Mouse (Mus musculus) erythroblast, embryonic 14.5 days (primary cell): Measurements from ENCODE around the gene Tcf20. TPM values are rescaled to one million over a fixed set of nuclear protein-coding genes. Genes with fewer than 3 reads are reported as not detected.

Experiments used
- H3K27me3 ChIP-seq: 2 replicates; pipeline ENCODE4 v1.6.1; 2012; ENCODE audit warnings: inconsistent platforms; ENCODE audit not compliant: control insufficient read depth
- H3K36me3 ChIP-seq: 2 replicates; pipeline ENCODE4 v1.6.1; 2012; ENCODE audit warnings: mild to moderate bottlenecking, inconsistent platforms; ENCODE audit not compliant: control insufficient read depth
- H3K4me1 ChIP-seq: 2 replicates; pipeline ENCODE4 v1.6.1; 2012; ENCODE audit warnings: inconsistent platforms; ENCODE audit not compliant: control insufficient read depth
- H3K4me3 ChIP-seq: replicated peaks from 2 replicates; pipeline ENCODE3; 2012; ENCODE audit warnings: moderate library complexity, mild to moderate bottlenecking, inconsistent platforms
- H3K9me3 ChIP-seq: 2 replicates; pipeline ENCODE4 v1.6.1; 2012; ENCODE audit warnings: low read length, inconsistent platforms, mixed read lengths; ENCODE audit not compliant: control insufficient read depth
- GATA1 ChIP-seq: IDR thresholded peaks from 2 replicates; pipeline ENCODE4 v1.6.1; 2012; ENCODE audit warnings: low read length, inconsistent platforms, mixed read lengths
- TAL1 ChIP-seq: IDR thresholded peaks from 3 replicates; pipeline ENCODE4 v1.6.1; 2012; ENCODE audit warnings: low read length, inconsistent platforms, mixed read lengths
- polyA plus RNA-seq: library from polyadenylated mRNA; stranded (reverse); fragments of >175 nt; gene quantifications from 2 replicates; pipeline ENCODE4 v1.2.3, GENCODE M21; 2012

Tcf20 gene
- polyA plus RNA-seq, 1 experiment = 0.95 TPM

GRCm38 (mm10) chr15:82902521-82902920, 85.2 kb downstream of the Tcf20 start:
- Histone ChIP-seq H3K36me3 (no peaks in the 10 kb centered on the region), H3K9me3 (no peaks in the 10 kb centered on the region), H3K4me3 (no peak overlapping the region), H3K27me3 (no peaks in the 10 kb centered on the region; the same call in 1 of the 2 replicates), H3K4me1 (peaks cover 24% of the 10 kb centered on the region)
- TF ChIP-seq TAL1 (no peak), GATA1 (no peak)

DNA sequence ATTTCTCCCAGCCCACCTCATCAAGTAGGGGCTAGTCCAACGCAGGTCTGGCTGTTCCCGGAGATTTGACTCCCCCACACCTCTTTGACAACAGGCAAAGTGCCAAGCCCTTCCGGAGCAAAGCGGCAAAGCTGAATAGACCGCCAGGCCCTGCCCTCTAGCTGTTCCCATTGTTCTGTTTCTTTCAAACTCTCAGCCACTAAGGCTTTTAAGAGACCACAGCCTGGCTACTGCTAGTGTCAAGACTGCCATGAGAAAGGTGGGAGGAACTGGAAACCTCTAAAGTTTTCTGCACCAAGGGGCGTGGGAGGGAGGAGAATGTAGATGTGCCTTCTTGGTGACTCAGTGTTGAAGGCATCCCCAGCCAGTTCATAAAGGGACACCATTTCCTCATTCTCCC, 86.4 kb downstream of the Tcf20 start:
- Histone ChIP-seq H3K4me1 (peaks cover 33% of the 10 kb centered on the region), H3K36me3 (no peaks in the 10 kb centered on the region), H3K27me3 (no peaks in the 10 kb centered on the region), H3K4me3 (no peak overlapping the region), H3K9me3 (no peaks in the 10 kb centered on the region)
- TF ChIP-seq TAL1 (no peak), GATA1 (no peak)

DNA sequence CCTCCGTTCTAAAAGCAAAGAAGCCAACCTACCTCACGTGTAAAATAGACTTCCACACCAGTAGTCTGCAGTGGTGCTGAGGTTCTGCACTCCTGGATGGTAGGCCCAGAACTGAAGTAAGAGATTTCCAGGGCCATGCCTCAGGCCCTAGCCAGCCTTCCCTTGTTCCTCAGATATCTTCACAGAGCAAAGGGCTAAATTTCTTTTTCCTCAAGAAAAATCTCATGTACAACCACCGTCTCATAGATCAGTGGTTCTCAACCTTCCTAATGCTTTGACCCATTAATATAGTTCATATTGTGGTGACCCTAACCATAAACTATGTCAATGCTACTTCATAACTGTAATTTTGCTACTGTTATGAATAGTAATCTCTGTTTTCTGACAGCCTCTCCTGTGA, 87.3 kb downstream of the Tcf20 start:
- H3K27me3 ChIP-seq = no peaks in the 10 kb centered on the region
- no peaks in the 10 kb centered on the region for H3K9me3 ChIP-seq
- peaks cover 37% of the 10 kb centered on the region for H3K4me1 ChIP-seq
- no peaks in the 10 kb centered on the region for H3K36me3 ChIP-seq
- TF ChIP-seq GATA1 (no peak), TAL1 (no peak)
- peak overlapping the region; percentile 99 for H3K4me3 ChIP-seq

GRCm38 (mm10) chr15:82899676-82900301, 87.9 kb downstream of the Tcf20 start:
- Histone ChIP-seq H3K9me3 (no peaks in the 10 kb centered on the region), H3K4me3 (peak overlapping the region; percentile 99), H3K27me3 (no peaks in the 10 kb centered on the region), H3K36me3 (no peaks in the 10 kb centered on the region; the same call in 1 of the 2 replicates), H3K4me1 (peaks cover 37% of the 10 kb centered on the region)
- TF ChIP-seq TAL1 (no peak), GATA1 (no peak)

DNA sequence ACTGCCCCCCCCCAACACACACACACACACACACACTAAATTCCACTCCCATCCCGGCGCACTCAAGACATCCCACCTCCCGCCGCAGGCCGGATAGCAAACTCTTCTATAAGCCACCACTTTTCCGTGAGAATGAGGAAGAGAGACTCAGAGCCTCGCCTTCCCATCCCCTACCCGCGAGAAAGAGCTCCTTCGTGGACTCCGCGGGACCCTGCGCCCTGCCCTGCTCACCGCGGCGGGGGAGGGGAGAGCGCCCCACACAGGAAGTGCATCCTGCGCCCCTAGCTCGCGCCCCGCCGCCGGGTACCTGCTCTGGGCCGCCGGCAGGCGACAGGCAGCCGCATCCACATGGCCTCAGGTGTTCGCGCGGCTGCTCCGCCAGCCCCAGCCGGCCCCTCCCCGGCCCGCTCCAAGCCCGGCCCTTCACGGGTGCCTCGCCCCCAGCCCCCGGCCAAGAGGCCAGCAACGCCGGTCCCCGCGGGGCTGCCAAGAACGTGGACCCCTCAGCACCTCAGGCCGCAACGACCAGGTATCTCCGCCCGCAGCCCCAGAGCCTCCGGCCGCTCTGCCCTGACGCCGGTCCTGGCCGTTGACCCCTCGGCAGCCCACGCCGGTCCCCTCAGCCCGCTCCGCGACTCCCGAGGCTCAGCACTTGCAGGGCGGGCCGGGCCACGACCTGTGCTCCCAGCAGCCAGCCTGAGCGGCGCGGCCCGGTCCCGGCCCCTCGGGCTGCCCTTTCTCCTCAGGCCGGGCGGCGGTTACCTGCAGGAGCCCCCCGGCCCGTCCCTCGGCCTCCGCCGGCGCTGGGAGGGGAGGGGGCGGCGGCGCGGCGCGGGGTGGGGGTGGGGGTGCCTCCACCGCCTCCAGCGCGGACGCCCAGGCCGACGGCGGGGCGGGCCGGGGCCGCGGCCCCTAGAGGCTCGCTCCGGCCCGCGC, 88.7 kb downstream of the Tcf20 start:
- peaks cover 38% of the 10 kb centered on the region for H3K4me1 ChIP-seq
- H3K36me3 ChIP-seq = peaks cover under 1% of the 10 kb centered on the region
- no peaks in the 10 kb centered on the region for H3K9me3 ChIP-seq
- H3K27me3 ChIP-seq = no peaks in the 10 kb centered on the region
- TF ChIP-seq TAL1 (no peak), GATA1 (no peak)
- H3K4me3 ChIP-seq = peak overlapping the region; percentile 99

- peak; percentile 55; the same call in 1 of the 2 replicates for TF ChIP-seq GATA1
- TF ChIP-seq TAL1 = no peak
- H3K4me1 ChIP-seq = peaks cover 41% of the 10 kb centered on the region
Measured at GRCm38 (mm10) chr15:82898141-82898739, 89.4 kb downstream of the Tcf20 start.

GRCm38 (mm10) chr15:82896336-82896735, 91.3 kb downstream of the Tcf20 start:
- TF ChIP-seq TAL1 = no peak
- TF ChIP-seq GATA1 = no peak
- no peak overlapping the region for H3K4me3 ChIP-seq
- no peaks in the 10 kb centered on the region for H3K9me3 ChIP-seq

More at GRCm38 (mm10) chr15:82898141-82898739, 89.4 kb downstream of the Tcf20 start:
- H3K36me3 ChIP-seq = peaks cover 2% of the 10 kb centered on the region
- H3K4me3 ChIP-seq = peak overlapping the region; percentile 99
- no peaks in the 10 kb centered on the region for H3K9me3 ChIP-seq
- H3K27me3 ChIP-seq = no peaks in the 10 kb centered on the region

DNA sequence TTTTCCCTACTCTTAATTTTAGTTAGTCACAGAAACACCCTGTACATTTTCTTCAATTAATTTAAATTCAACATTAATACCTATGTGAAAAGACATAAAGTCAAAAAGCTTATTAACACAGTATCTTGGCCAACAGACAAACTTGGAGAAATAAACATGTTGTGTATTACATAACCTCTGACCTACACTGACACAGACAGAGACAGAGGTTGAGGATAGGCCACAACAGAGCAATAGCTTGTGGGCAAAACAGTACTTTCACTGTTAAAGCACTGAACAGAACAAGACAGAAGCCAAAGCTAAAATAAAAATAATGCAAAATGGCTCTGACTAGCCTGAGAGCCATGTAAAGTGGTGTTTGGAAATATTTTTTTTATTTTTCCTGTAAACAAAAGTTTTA, 97.2 kb downstream of the Tcf20 start:
- peaks cover 2% of the 10 kb centered on the region for H3K36me3 ChIP-seq
- H3K4me1 ChIP-seq = peaks cover 20% of the 10 kb centered on the region
- TF ChIP-seq TAL1 = no peak
- TF ChIP-seq GATA1 = no peak
- H3K4me3 ChIP-seq = no peak overlapping the region
- H3K9me3 ChIP-seq = no peaks in the 10 kb centered on the region
- H3K27me3 ChIP-seq = no peaks in the 10 kb centered on the region

More at GRCm38 (mm10) chr15:82896336-82896735, 91.3 kb downstream of the Tcf20 start:
- Histone ChIP-seq H3K36me3 (peaks cover 2% of the 10 kb centered on the region), H3K4me1 (peaks cover 45% of the 10 kb centered on the region), H3K27me3 (no peaks in the 10 kb centered on the region)

DNA sequence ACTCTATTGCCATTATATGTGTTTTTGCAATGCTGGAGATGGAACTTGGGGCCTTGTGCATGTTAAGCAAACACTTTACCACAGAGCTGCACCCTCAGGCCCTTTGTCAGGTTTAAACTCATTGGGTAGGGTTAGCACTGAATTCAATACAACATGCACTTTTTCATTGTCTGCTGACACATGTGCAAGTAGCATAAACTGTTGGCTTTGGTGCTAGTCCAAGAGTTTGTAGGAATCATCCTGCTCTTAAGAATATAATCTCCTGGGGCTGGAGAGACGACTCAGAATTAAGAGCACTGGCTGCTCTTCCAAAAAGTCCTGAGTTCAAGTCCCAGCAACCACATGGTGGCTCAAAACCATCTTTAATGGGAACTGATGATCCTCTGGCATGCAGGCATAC, 98.2 kb downstream of the Tcf20 start:
- Histone ChIP-seq H3K27me3 (no peaks in the 10 kb centered on the region), H3K4me3 (no peak overlapping the region), H3K4me1 (peaks cover 20% of the 10 kb centered on the region), H3K9me3 (no peaks in the 10 kb centered on the region), H3K36me3 (peaks cover 2% of the 10 kb centered on the region)
- TF ChIP-seq GATA1 (no peak), TAL1 (no peak)
